Mouse (Mus musculus) limb, embryonic 10.5 days (tissue): ENCODE data around the gene Ear1. TPM values are rescaled to one million over a fixed set of nuclear protein-coding genes. Genes with fewer than 3 reads are reported as not detected.
"Not testable (repeated sequence)": the region's sequence is repeated elsewhere in the genome, so short reads cannot be mapped to it uniquely, and the experiment has no call there.

Source experiments
- DNase-seq: peaks from one replicate; pipeline ENCODE4 v3.0.0-alpha.2; 2017; ENCODE audit warnings: low spot score
- H3K27ac ChIP-seq: fragments of 300-500 bp; sonication (generic); 2 replicates; pipeline ENCODE4 v1.5.1; 2016; ENCODE audit warnings: mild to moderate bottlenecking
- H3K27me3 ChIP-seq: fragments of 300-500 bp; sonication (generic); 2 replicates; pipeline ENCODE4 v1.6.1; 2016; ENCODE audit warnings: low read depth, mild to moderate bottlenecking; ENCODE audit not compliant: poor library complexity, severe bottlenecking
- H3K36me3 ChIP-seq: fragments of 300-500 bp; sonication (generic); 2 replicates; pipeline ENCODE4 v1.6.1; 2016; ENCODE audit warnings: mild to moderate bottlenecking, moderate library complexity
- H3K4me1 ChIP-seq: fragments of 300-500 bp; sonication (generic); 2 replicates; pipeline ENCODE4 v1.6.1; 2016
- H3K4me3 ChIP-seq: fragments of 300-500 bp; sonication (generic); 2 replicates; pipeline ENCODE4 v1.5.1; 2016; ENCODE audit warnings: mild to moderate bottlenecking, moderate library complexity
- H3K9me3 ChIP-seq: fragments of 300-500 bp; sonication (generic); replicated peaks from 2 replicates; pipeline ENCODE4 v1.6.1; 2016; ENCODE audit warnings: mild to moderate bottlenecking
- WGBS: fragments of 180-500 bp; shearing (Covaris S2); methylation state at CpG from one replicate; pipeline ENCODE4 v1.1.7; 2016; 5-methylcytosine and 5-hydroxymethylcytosine counted together
- polyA plus RNA-seq: library from polyadenylated mRNA; unstranded; fragments of >200 nt; fragmentation: Nextera tagmentation; extraction: Ambion mirVana; gene quantifications from 2 replicates; pipeline ENCODE4 v1.2.1, GENCODE M21; 2016

Ear1 gene
- polyA plus RNA-seq, 1 experiment from 2014 or later = not detected

- not testable (repeated sequence) for DNase-seq, H3K27me3 ChIP-seq, H3K9me3 ChIP-seq, H3K4me1 ChIP-seq, H3K36me3 ChIP-seq, H3K27ac ChIP-seq, H3K4me3 ChIP-seq
- 85% methylated on average over 4 of the region's 4 CpGs for WGBS
These were observed 31.3 kb downstream of the Ear1 start for GRCm38 (mm10) chr14:43843949-43844573.

- H3K9me3 ChIP-seq, H3K27ac ChIP-seq, DNase-seq, H3K4me1 ChIP-seq, H3K27me3 ChIP-seq, H3K4me3 ChIP-seq, H3K36me3 ChIP-seq: not testable (repeated sequence)
- no CpG with 5 or more reads among the region's 1 CpGs for WGBS
These were observed 34.3 kb downstream of the Ear1 start for GRCm38 (mm10) chr14:43840976-43841375.

DNA sequence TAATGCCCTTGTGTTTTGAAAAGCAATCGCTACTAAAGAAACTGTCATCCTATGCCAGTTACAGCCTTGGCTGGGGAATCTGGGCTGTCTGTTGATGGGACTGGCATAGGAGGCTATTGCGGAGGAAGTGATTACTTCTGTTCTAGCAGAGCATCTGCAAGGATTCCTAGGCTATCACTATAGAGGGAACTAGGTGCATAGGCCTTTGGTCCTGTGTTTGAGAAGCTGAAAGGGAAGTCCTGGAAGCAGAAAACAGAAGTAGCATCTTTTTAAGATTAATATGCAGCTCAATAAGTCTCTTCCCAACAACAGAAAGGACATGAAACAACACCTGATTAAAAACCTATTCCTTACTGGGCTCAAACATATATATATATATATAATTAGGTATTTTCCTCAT is 40.0 kb downstream of the Ear1 start:
- H3K9me3 ChIP-seq, H3K4me3 ChIP-seq, H3K27ac ChIP-seq, H3K27me3 ChIP-seq, H3K36me3 ChIP-seq, DNase-seq, H3K4me1 ChIP-seq: not testable (repeated sequence)
- WGBS = 97% methylated on average over 2 of the region's 2 CpGs

GRCm38 (mm10) chr14:43830385-43830784 is 44.9 kb downstream of the Ear1 start:
- not testable (repeated sequence) for H3K27ac ChIP-seq, H3K27me3 ChIP-seq, DNase-seq, H3K4me3 ChIP-seq, H3K9me3 ChIP-seq, H3K36me3 ChIP-seq, H3K4me1 ChIP-seq
- WGBS = 70% methylated on average over 1 of the region's 1 CpGs

GRCm38 (mm10) chr14:43824176-43824575 is 51.1 kb downstream of the Ear1 start:
- DNase-seq, H3K4me1 ChIP-seq, H3K36me3 ChIP-seq, H3K4me3 ChIP-seq, H3K9me3 ChIP-seq, H3K27me3 ChIP-seq, H3K27ac ChIP-seq: not testable (repeated sequence)
- 90% methylated on average over 6 of the region's 6 CpGs for WGBS

DNA sequence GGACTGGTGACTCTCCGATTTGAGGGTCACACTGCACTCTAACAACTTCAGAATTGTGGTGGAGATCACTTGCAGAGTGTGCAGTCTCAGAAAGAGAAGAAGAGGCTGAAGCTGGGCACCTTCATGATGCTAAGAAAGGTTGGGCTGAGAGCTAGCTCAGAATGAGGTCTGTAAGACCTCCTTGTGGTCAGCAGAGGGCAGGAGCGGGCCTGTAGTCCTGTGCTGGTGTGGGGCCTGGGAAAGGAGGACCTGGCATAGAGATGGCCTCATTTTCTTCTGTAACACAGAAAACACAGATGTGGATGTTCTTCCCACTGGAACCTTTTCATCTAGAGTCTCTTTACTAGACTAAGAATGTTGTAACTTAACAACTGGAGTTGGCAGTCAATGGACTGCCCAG is 53.4 kb downstream of the Ear1 start:
- H3K4me1 ChIP-seq, H3K27ac ChIP-seq, H3K9me3 ChIP-seq, H3K27me3 ChIP-seq, DNase-seq, H3K36me3 ChIP-seq, H3K4me3 ChIP-seq: not testable (repeated sequence)
- WGBS = 70% methylated on average over 1 of the region's 2 CpGs

GRCm38 (mm10) chr14:43812458-43812857 is 62.9 kb downstream of the Ear1 start:
- H3K4me3 ChIP-seq, H3K36me3 ChIP-seq, H3K27me3 ChIP-seq, H3K4me1 ChIP-seq, H3K27ac ChIP-seq, H3K9me3 ChIP-seq: not testable (repeated sequence)
- WGBS = 78% methylated on average over 8 of the region's 9 CpGs
- DNase-seq = peak; percentile 37

GRCm38 (mm10) chr14:43808142-43808541 is 67.2 kb downstream of the Ear1 start:
- DNase-seq, H3K4me3 ChIP-seq, H3K9me3 ChIP-seq, H3K27ac ChIP-seq, H3K4me1 ChIP-seq, H3K36me3 ChIP-seq, H3K27me3 ChIP-seq: not testable (repeated sequence)
- 76% methylated on average over 4 of the region's 4 CpGs for WGBS

GRCm38 (mm10) chr14:43804435-43804834 is 70.9 kb downstream of the Ear1 start:
- WGBS = 19% methylated on average over 7 of the region's 7 CpGs
- H3K27me3 ChIP-seq, H3K27ac ChIP-seq, H3K4me3 ChIP-seq, H3K36me3 ChIP-seq, DNase-seq, H3K4me1 ChIP-seq, H3K9me3 ChIP-seq: not testable (repeated sequence)

- peak; percentile 35 for DNase-seq
- not testable (repeated sequence) for H3K36me3 ChIP-seq, H3K4me1 ChIP-seq, H3K27me3 ChIP-seq, H3K9me3 ChIP-seq, H3K27ac ChIP-seq
- 12% methylated on average over 23 of the region's 23 CpGs for whole genome bisulfite sequencing
- H3K4me3 ChIP-seq = peak overlapping the region; percentile 34
These were observed 78.3 kb downstream of the Ear1 start for GRCm38 (mm10) chr14:43796905-43797470.

GRCm38 (mm10) chr14:43796069-43796904 is 79.0 kb downstream of the Ear1 start:
- H3K27ac ChIP-seq = no peak overlapping the region
- peak; percentile 28 for DNase-seq
- H3K36me3 ChIP-seq = no peaks in the 10 kb centered on the region
- H3K27me3 ChIP-seq = no peaks in the 10 kb centered on the region
- peaks cover 7% of the 10 kb centered on the region; the same call in 1 of the 2 replicates for H3K4me1 ChIP-seq
- 23% methylated on average over 14 of the region's 14 CpGs for WGBS
- H3K9me3 ChIP-seq = no peaks in the 10 kb centered on the region
- peak overlapping the region; percentile 34 for H3K4me3 ChIP-seq

DNA sequence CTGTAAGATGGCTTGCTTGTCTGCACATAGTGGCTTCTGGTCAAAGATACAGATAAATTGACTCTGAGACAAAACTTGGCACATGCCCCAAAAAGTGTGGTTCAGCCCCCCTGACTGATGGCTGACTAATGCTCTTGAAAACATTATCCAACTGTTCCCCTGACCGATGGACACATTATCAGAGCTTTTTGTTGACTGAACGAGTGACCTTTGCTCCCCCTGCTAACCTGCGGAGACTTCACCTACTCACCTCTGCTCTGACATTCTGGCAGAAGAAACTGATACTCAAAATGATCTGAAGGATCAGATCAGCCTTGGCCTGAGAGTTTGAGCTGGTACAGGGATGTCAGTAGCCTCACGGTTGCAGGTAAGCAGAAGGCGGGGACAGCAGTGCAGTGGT is 81.5 kb downstream of the Ear1 start:
- H3K27ac ChIP-seq, H3K4me3 ChIP-seq, H3K9me3 ChIP-seq, H3K4me1 ChIP-seq, H3K27me3 ChIP-seq, H3K36me3 ChIP-seq, DNase-seq: not testable (repeated sequence)
- 78% methylated on average over 5 of the region's 5 CpGs for WGBS

GRCm38 (mm10) chr14:43784645-43785044 is 90.7 kb downstream of the Ear1 start, which contains the start of gene Gm8180:
TSS of gene Gm8180 (minus strand) at chr14:43784745.
- WGBS = 95% methylated on average over 3 of the region's 3 CpGs
- H3K36me3 ChIP-seq, H3K27me3 ChIP-seq, H3K4me1 ChIP-seq, H3K27ac ChIP-seq, H3K9me3 ChIP-seq, DNase-seq, H3K4me3 ChIP-seq: not testable (repeated sequence)
